Mouse (Mus musculus) adipocyte (in vitro differentiated cells): ENCODE results near the gene Isl2.

Source experiments
- DNase-seq: peaks from one replicate; pipeline ENCODE4 v3.0.0-alpha.2; 2016; ENCODE audit warnings: low spot score

Gene Isl2

DNA sequence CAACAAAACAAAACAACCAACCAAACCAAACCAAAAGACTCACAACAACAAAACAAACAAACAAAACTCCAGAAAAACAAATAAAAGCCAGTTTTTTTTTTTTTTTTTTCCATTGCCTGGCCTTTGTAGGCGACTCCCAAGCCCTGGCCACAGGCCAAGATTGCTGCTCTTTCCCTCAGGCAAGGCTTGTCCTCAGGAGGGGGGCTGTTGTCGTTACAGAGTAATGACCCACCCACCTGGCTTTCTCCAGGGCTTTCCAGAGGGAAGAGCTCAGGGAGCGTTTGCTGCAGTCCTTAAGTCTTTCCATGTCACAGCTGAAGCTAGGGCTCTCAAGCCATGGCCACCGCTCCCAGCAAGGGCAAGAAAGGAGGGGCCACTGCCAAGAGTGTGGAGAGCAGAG lies at the start of gene Isl2:
Gene Isl2, plus strand, starts transcription at position 296 of the 400 bp plus-strand sequence.
- DNase-seq, result peak; percentile 64

DNA sequence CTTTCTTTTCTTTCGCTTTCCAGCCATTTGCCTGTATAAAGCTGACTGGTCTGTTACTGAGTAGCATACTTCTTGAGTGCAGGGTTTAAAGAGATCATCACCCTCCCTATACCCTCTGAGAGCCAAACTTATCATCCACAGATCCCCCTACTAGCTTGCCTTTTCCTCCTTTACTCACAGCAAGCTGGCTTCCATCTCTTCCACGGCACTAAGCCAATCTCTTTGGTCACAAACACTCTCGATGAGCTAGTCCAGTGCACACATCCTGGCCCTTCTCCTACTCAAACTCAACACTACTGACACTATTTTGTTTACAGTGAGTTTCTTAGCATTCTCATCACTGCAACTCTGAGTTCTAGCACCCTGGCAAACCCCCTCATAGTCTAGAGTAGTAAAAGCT lies 30.6 kb upstream of the Isl2 start:
- DNase-seq, result peak; percentile 29

DNA sequence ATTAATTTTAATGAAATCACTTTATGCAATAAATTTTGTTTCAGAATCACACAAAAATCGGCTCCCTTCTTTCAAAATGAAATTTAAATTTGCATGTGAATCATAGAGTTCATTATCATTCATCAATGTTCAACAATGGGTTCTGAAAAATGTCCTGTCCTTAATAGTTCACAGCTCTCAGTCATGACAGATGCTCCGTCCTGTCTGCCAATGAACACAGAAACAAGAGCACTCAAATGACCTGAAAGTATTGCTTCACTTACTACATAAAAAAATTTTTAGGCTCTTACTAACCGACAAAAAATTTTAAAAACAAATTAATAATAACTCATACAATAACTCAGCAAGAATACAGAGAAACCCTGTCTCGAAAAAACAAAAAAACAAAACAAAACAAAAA lies 29.8 kb upstream of the Isl2 start:
- DNase-seq, result peak; percentile 66

DNA sequence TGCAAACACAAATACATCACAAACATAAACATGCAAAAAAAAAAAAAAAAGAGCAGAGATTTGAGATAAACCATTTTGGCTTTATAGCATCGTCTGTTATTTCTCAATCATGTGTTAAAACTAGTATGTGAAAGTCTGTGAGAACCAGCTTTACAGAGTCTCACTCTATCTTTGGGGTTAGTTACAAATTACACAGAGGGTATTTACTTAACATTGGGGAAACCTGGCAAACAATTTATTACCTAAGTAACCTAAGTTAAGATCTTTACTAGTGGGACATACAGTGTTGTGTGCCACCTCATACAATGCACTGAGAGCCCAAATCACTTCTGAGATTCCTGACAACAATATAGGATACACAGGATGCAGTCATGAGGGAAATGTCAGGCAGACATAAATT lies 28.7 kb upstream of the Isl2 start:
- peak; percentile 24 for DNase-seq

DNA sequence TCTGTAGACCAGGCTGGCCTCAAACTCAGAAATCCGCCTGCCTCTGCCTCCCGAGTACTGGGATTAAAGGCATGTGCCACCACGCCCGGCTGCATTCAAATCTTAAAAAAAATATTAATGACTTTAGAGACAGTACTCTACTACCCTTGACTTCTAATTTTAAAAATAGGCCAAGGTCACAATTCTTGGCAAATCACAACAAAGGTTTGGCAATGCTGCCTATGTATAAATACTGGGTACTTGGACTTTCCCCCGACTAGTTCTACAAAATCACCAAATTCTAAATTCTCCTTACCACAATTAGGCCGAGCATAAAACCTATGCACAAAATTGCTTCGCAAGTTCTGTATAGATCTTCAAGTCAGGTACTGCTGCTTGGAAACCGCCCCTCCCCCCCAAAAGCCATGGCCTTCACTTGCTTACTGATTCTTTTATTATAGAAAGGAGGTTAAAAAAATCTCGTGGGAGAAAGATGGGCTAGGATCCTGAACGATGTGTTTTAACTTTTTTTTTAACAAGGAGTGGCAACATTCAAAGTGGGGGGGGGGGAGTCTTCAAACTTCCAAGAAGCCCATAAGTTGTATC lies 27.7 kb upstream of the Isl2 start:
- DNase-seq, result no peak

DNA sequence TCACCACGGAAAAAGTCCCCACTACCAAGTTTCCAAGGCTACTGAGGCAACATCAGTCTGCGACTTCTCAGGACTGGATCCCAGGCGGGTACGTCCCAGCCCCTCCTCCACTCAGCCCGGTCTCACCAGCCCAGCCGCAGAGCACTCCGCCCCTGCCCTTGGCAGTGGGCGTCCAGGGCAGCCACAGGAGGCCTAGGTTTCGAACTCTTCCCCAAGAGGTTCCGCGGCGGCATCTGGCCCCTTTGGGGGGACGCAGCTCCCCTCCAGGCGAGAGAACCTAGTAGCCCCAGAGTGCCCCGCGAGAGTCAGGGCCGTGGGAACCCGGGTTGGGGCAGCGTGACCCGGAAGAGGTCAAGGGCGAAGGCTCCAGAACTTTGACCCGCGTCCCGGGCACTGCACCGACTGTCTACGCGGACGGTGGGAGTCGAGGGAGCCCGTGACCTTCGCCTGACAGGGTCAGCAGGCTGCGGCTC lies 26.9 kb upstream of the Isl2 start:
- peak; percentile 75 for DNase-seq

DNA sequence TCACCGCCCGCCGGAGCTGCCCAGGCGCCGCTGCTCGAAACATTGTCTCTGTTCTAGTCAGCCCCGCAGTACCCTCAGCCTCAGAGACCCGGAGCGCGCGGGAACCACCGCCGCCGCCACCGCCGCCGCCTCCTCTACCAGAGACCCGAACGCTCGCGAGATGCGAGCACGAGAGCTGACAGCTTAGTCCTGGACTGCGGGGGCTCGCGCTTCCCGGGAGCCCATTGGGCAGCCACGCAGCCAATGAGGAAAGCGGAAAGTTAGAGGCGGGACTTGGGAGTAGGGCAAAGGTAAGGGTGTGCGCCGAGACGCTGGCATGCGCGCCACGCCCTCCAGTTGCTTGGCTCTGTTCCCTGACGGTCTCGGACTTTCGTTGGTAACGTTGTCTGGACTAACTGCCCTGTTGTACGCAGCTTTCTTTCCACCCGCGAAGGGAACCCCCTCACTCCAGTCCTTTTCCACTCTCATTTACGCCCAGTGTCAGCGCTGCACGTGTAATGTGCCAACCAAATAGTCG lies 26.4 kb upstream of the Isl2 start, which contains the start of gene Etfa:
Gene Etfa, minus strand, starts transcription at position 217 of the 517 bp plus-strand sequence.
- DNase-seq, result peak; percentile 98

DNA sequence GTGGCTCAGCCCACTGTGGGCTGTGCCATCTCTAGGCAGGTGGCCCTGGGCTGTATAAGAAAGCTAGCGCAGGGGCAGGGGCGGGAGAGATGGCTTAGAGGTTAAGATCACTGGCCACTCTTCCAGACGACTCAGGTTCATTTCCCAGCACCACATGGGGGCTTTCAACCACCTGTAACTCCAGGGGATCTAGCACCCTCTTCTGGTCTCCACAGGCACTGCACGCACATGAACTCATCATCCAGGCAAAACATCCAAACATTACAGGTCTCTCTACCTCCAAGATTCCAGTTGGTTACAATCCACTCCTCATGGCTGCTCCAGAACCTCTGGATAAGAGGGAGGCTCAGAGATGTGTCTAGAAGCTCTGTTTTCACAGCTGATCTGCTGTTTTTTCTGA lies 12.8 kb upstream of the Isl2 start:
- DNase-seq, result no peak

DNA sequence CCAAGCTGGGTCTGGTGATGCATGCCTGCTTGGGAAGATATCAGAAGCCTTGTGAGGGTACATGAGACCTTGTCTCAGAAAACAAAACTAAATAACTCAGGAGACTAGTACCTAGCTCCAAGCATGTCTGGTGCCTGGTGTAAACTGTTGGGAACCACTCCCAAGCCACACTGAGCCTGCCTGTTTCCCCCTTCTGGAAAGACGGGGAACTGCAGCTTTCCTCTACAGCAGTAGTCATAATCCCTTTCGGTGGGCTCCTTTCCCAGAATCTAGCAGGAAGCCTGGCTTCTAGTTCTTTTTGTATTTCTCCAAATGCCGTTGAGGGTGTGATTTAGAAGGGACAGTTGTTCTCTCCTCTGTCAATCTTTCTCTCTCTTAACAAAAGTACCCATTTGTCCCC lies 2.6 kb upstream of the Isl2 start:
- peak; percentile 57 for DNase-seq

DNA sequence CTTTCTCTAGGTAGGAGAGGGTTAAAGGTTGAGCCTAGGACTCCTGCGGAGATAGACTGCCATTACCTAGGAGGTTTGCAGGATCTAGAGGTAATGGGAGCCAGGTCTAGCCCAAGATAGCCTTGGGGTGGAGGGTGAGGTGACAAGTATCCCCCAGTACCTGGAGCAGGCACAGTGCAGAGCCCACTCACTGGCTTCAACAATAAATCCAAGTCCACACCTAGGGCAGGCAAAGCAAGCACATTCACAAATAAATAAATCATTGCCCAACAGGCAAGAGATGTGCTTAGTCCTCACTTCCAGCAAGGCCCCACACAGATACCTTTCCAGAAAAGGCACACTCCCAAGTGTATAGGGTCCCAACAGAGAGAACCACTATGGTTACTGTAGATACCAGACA lies 534 bp downstream of the Isl2 start:
- DNase-seq, result no peak

DNA sequence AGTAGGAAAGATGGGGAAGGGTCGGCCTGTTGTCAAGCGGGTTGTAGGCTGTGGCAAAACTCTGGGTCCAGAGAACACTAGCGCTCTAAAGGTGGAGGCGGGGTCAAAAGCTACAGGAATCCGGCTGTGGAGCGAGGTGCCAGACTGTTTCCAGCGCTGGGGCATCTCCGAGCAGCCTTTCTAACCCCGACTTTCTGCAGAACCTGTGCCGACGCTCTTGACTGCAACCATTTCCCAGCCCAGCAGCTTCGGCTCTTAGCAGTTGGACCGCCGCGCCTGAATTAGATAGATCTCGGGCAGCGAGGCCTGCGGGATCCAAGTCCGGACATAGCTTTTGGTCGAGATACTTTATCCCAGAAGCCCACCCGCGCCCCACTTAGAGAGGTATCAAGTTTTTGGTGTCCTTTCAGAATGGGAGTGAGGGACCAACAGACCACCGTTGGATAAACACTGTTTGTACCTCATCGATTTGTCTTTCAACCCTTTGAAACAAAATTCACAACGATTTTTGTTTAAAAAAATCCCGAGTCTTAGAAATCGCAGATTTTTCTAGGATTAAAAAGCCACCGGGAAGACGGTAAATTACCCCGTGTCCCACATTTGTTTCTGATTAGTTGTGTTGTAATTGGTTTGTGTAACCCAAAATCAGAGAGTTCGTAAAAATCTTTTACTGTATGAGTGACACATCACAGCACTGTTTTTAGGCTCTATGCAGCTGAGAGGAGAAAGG lies 1.4 kb downstream of the Isl2 start:
- no peak for DNase-seq

DNA sequence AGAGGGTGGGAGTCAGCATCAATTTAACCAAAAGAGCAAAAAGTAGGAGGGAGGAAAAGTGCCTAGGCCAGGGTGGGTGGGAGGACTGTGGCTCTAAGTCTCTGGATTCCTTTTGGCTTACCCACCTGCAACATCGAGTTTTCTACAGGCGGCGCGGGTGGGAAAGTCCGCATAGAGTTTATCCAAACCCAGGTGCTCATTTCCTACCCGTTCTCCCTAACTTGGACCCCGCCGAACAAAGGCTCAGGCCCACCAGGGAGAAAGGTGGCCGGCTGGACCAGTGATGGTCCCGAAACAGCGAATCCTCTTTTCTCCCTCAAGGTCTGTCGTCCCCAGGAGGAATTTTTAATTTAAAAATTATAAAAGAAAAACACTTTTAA lies 1.9 kb downstream of the Isl2 start:
- no peak for DNase-seq

DNA sequence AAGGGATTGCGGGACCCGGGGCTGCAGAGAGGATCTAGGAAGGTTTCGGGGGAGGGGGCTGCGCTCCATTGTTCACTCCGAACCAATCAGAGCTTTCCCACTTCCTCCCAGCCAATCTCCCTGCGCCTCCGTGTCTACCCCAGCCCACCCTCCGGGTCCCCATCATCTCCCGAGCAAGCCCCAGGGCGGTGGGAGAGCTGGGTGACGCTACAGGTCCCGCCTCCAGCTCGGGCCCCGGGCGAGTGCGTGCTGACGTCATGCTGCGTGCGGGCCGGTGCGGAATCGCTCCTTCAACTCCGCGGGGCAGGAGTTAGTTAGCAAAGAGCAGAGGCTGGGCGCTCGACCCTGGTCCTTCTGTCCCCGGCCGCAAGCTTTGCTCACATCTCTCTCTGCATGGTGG lies 2.4 kb downstream of the Isl2 start:
- peak; percentile 40 for DNase-seq

DNA sequence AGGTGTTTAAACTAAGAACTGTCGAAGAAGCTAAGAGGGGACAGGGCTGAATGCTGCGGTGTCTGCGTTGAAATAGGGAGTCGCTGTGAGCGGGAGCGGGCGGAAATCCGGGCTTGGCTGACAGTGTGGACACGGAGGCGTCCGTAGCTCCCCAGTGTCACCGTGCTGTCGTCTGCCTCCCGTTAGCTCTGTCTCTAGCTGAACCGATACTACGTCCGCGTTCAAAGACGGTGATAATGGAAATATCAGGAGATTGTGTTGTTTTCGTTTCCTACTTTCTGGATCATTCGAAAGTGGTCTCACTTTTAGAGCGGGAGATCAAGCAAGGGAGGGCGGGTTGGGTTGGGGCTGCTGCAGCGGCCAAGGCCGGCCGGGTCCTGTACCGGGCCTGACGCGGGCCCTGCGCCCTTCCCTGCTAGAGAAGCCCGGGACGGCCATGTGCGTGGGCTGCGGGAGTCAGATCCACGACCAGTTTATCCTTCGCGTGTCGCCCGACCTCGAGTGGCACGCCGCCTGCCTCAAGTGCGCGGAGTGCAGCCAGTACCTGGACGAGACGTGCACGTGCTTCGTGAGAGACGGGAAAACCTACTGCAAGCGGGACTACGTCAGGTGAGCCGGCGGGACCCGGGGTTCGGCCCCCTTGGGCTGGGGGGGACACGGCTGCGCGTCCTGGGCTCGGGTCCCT lies 3.4 kb downstream of the Isl2 start:
- DNase-seq, result no peak

DNA sequence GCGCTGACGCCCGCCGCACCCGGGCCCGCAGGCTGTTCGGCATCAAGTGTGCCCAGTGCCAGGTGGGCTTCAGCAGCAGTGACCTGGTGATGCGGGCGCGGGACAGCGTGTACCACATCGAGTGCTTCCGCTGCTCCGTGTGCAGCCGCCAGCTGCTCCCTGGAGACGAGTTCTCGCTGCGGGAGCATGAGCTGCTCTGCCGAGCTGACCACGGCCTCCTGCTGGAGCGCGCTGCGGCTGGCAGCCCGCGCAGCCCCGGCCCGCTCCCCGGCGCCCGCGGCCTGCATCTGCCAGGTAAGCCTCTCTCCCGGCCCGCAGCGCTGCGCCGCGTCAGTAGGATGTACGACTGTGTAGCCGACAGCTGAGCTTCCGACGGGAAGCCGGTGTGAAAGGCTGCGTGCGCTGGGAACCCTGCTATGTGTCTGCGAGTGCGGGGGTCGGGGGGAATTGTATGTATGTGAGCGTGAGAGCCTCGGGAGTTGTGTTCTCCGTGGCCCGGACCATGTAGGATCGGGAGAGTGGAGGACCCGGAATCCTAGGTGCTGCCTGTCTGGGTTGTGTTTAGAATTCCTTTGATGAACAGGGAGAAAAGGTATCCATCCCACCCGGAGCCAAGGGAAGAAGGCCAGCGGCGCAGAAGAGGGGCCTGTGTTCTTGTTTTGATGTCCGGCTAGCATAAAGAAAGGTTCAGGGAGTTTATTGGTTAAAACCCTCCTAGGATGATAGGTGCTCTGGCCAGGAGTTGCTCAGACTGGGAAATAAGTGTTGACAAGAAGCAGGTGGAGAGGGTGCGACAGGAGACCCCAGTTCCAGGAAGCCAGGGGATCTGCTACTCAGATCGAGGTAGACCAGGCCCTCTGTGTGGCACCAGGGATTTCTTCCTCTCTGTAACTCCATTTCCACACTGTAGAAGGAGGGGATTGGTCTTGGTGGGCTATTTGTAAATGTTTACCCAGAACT lies 4.2 kb downstream of the Isl2 start:
- DNase-seq, result no peak

DNA sequence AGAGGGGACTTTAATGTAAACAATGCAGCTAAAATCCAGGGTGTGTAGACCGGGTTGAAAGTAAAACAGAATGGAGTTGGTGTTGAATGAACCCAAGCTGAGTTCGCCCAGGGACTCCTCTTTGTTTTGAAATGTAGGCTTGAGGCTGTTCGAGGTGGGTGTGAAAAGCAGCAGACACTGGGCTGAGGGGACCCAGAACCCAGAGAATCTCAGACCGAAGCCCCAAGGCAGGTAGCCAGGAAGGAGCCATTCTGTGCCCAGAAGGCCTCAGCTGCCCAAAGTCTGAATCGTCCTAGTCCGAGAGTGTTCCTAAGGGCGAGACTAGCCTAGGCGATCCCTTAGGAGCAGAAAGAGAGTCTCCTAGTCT lies 4.8 kb downstream of the Isl2 start:
- DNase-seq, result no peak

DNA sequence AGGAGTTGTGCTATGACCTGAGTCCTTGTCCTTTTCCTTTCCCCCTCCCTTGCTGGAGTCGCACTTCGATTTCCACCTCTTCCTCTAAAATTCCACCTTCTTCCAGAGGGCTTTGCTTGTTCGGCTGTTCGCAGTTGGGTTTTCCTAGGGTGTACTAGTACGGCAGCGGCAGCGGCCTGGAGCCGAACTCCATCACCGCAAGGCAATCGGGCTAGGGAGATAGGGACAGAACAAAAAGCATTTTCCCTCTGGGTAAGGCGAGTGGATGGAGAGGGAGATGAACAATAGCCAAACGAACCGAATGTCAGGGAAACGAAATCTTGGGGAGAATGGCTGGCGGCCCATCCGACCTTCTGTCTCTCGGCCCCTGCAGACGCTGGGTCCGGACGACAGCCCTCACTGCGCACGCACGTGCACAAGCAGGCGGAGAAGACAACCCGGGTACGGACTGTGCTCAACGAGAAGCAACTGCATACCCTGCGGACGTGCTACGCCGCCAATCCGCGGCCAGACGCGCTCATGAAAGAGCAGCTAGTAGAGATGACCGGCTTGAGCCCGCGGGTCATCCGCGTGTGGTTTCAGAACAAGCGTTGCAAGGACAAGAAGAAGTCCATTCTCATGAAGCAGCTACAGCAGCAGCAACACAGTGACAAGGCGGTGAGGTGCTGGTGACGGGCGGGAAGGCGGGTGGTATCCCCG lies 5.4 kb downstream of the Isl2 start:
- DNase-seq, result no peak

DNA sequence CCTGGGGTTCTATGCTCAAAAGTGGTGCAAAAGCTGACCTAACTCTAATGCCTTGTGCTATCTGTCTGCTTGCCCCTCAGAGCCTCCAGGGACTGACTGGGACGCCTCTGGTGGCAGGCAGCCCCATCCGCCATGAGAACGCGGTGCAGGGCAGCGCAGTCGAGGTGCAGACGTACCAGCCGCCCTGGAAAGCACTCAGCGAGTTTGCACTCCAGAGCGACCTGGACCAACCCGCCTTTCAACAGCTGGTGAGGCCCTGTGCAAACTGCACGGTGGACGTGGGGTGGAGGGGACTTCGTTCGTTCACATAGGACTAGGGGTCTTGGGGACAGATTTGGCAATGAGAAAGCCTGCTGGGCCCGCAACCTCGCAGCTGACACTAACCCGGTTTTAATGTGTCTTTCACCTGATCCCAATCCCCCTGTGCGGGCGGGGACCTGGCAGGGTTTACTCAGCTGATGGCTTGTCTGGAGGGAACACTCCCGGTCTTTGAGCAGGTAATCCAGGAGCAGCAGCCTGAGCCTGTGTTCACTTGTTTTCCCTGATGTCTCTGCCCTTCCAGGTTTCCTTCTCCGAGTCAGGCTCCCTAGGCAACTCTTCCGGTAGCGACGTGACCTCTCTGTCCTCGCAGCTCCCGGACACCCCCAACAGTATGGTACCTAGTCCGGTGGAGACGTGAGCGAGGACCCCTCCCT lies 6.5 kb downstream of the Isl2 start:
- no peak for DNase-seq

DNA sequence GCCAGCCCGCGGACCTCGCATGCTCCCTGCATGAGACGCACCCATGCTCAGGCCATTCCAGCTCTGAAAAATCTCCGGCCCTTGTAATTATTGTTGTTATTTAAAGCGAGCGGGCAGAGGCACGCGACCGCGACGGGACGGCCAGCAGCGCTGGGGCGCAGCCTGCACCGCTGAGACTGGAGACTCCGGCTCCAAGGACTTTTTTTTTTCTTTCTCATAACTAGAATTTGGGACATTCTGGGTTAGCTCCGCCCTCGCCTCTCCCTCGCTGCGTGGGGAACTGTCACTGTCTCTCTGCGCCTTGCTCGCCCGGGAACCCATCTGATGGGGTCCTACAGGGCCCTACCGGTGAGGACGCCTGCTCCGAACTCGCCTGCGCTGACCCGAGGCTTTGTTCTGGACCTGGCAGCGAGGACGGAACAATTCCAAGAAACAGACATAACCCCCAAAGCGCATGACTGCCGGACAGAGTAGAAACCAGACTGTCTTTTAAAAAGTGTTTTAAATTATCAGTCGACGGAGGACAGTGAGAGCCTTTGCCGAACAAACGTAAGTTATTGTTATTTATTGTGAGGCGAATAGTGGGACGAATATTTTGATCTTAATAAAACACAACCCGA lies 7.2 kb downstream of the Isl2 start:
- DNase-seq, result no peak
